Mouse (Mus musculus): ENCODE measurements around the gene Vmn1r235.
A peak's percentile ranks its signal among the peaks of the same experiment; 100 is the strongest.

DNA sequence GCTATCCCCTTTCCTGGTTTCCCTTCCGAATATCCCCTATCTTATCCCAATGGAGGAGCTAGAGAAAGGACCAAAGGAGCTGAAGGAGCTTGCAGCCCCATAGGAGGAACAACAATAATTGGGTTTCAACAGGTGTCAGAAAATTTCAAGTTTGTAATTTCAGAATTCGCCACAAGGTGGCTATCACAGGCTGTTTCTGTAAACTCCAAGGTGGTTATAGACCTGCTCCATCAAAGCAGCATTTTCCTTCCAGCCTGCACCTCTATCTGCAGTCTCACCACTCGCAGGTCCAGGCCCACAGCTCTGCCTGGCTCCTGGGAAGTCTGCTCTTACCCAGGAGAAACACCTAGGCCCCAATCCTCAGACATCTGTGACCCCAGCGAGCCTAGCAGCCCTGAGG lies 15.9 kb downstream of the Vmn1r235 start:
- peak; percentile 29; the same call in 1 of the 2 replicates for TF ChIP-seq CTCF (IDR thresholded peaks at IDR 0.05; ENCODE audit: extremely low read depth, insufficient read depth, low read length)
- TF ChIP-seq POLR2A (IDR thresholded peaks at IDR 0.05; ENCODE audit: extremely low read depth, insufficient read depth, low read length) = no peak
